Mouse (Mus musculus) cerebellum, adult 2 months (tissue): Measurements from ENCODE around the gene Acaa1b.

Source experiments
- CTCF ChIP-seq: fragments of 200-500 bp; IDR thresholded peaks from 2 replicates; pipeline ENCODE4 v1.5.1; 2011; ENCODE audit warnings: low read depth, mild to moderate bottlenecking, control low read depth, low read length, moderate library complexity, borderline replicate concordance; ENCODE audit not compliant: insufficient read depth
- POLR2A ChIP-seq: fragments of 200-500 bp; IDR thresholded peaks from 2 replicates; pipeline ENCODE4 v1.6.1; 2011; ENCODE audit warnings: low read length, control low read depth, borderline replicate concordance; ENCODE audit not compliant: insufficient read depth

DNA sequence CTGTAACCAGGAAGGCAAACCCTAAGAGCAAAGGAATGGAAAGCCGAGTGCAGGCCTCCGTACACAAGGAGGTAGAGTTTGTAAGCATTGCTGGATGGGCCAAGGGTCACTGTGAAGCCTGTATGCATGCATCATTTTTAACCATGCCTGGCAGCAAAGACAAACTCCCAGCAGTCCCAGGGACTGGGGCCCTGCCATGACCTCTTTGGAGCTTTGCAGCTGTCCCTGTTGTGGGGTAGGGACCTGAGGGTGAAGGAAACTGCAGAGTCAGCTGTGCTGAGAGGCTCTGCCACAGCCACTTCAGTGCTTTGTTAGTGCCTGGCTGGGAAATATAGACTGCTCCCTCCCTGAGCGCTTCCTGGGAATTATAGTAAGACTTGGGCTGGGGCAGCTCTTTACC lies 46.3 kb downstream of the Acaa1b start:
- TF ChIP-seq CTCF, result no peak
- no peak for TF ChIP-seq POLR2A
